Mouse (Mus musculus): Measurements from ENCODE around the gene Evi2a. TPM values are rescaled to one million over a fixed set of nuclear protein-coding genes. Genes with fewer than 3 reads are reported as not detected.

Gene Evi2a
- polyA plus RNA-seq (2012; rRNA removed), result 22.0 and 25.1 TPM in 2 replicates

DNA sequence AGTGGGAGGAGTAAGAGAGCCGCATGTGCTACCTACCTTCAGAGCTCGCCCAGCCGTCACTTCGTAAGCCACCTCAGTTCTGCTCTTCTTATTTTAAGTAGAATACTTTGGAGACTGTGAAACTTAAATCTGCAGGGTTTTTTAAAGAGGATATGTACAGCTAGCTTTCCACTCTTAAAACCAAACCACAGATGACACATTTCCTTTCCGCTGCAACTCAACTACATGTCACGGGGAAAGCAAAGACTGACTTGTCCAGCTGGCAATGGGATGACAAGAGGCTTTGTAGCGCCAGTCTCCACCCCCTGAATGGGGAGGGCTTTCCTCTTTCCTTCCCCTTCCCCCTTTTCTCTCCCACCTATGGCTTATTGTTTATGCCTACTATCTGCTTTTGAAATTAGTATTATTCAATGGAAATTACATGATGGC, at the start of gene Evi2a, which contains the start of gene Evi2:
TSS of gene Evi2a (minus strand) at position 277 of the 429 bp plus-strand sequence.
TSS of gene Evi2 (minus strand) at position 257 of the 429 bp plus-strand sequence.
- 10% methylated on average over 7 of the region's 7 CpGs for WGBS
- H3K4me1 ChIP-seq (ENCODE audit: control insufficient read depth, insufficient read depth, insufficient read length), result peaks cover 7% of the 10 kb centered on the region; the same call in 1 of the 2 replicates
- DNase-seq (ENCODE audit: low read depth in 1 of 2, low spot score in 2 of 2), result peak; percentile 51 to 77
- H3K36me3 ChIP-seq (ENCODE audit: control insufficient read depth, insufficient read depth, low read length), result no peaks in the 10 kb centered on the region
- no peaks in the 10 kb centered on the region for H3K27me3 ChIP-seq (ENCODE audit: control insufficient read depth, insufficient read depth, low read length)
- H3K4me3 ChIP-seq (ENCODE audit: extremely low read depth, insufficient read depth, insufficient read length), result peak within 1 kb of the TSS; percentile 57
- TF ChIP-seq POLR2A (IDR thresholded peaks at IDR 0.05; ENCODE audit: low read depth, low read length), result peak; percentile 37; the same call in 1 of the 2 replicates
- TF ChIP-seq CTCF (IDR thresholded peaks at IDR 0.05; ENCODE audit: extremely low read depth, insufficient read depth, insufficient read length, insufficient replicate concordance), result no peak
- H3K27ac ChIP-seq (ENCODE audit: insufficient read depth, low read length), result peak within 1 kb of the TSS; percentile 81

DNA sequence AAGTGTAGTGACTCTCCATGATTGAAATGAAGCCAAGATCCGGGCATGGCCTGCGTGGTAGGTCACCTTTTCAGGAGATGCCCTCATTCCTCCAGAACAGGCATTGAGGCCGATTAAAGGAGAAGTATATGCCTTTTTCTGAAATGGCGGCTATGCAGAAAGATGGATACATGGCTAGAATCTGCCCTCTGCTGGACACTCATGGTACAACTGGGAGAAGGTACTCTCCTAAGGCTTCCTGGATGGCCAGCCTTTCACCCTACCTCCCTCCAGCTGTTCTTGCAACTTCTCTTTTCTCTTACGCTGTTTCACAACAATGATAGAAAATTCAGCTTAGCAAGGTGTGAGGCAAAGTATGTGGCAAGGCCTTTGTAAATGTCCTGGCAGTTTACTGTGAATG, 47.3 kb upstream of the Evi2a start:
- Histone ChIP-seq H3K4me1 (ENCODE audit: control insufficient read depth, insufficient read depth, insufficient read length) (peaks cover 4% of the 10 kb centered on the region; the same call in 1 of the 2 replicates), H3K27me3 (ENCODE audit: control insufficient read depth, insufficient read depth, low read length) (no peaks in the 10 kb centered on the region), H3K36me3 (ENCODE audit: control insufficient read depth, insufficient read depth, low read length) (peaks cover 3% of the 10 kb centered on the region; the same call in 1 of the 2 replicates), H3K27ac (ENCODE audit: insufficient read depth, low read length) (no peak overlapping the region), H3K4me3 (ENCODE audit: extremely low read depth, insufficient read depth, insufficient read length) (no peak overlapping the region)
- WGBS, result 20% methylated on average over 5 of the region's 5 CpGs
- DNase-seq (ENCODE audit: low read depth in 1 of 2, low spot score in 2 of 2), result peak; percentile 63 to 84
- TF ChIP-seq POLR2A (IDR thresholded peaks at IDR 0.05; ENCODE audit: low read depth, low read length), result no peak
- peak; percentile 58; the same call in 1 of the 2 replicates for TF ChIP-seq CTCF (IDR thresholded peaks at IDR 0.05; ENCODE audit: extremely low read depth, insufficient read depth, insufficient read length, insufficient replicate concordance)

DNA sequence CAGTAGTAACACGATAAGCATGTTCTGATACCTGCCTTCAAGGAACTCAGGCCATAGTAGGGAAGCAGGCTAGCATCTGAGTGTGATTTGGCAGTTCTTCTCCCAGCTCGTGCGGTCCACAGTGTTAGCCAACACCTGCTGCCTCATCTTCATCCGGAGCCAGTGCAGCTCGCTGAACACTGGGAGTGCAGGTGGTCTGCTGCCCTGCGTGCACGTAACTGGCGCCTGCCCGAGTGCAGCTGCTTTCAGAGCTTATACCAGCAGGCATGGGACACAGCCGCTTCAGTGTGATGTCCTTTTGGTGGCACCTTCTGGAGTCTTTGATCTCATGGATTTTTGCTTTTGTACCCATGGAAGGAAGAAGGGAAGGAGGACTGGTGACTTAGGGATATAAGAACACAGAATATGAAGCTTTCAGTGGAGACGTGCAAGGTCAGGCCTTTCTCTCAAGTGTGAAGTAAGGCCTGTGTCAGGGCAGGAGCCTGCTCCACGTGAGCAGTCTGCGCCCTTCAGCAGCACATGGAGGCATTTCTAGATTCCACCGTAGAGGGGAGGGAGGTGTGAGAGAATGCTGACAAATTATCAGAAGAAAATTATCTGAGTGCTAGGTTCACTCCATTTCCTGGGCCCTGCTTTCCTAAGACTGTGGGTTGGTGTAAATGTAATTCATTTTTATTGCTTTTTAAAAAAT, 45.1 kb upstream of the Evi2a start:
- H3K27me3 ChIP-seq (ENCODE audit: control insufficient read depth, insufficient read depth, low read length), result no peaks in the 10 kb centered on the region
- DNase-seq (ENCODE audit: low read depth in 1 of 2, low spot score in 2 of 2), result no peak
- peaks cover 8% of the 10 kb centered on the region; the same call in 1 of the 2 replicates for H3K36me3 ChIP-seq (ENCODE audit: control insufficient read depth, insufficient read depth, low read length)
- no peak overlapping the region for H3K4me3 ChIP-seq (ENCODE audit: extremely low read depth, insufficient read depth, insufficient read length)
- no peak overlapping the region for H3K27ac ChIP-seq (ENCODE audit: insufficient read depth, low read length)
- WGBS, result 94% methylated on average over 14 of the region's 14 CpGs
- no peak for TF ChIP-seq POLR2A (IDR thresholded peaks at IDR 0.05; ENCODE audit: low read depth, low read length)
- no peak for TF ChIP-seq CTCF (IDR thresholded peaks at IDR 0.05; ENCODE audit: extremely low read depth, insufficient read depth, insufficient read length, insufficient replicate concordance)
- peaks cover 4% of the 10 kb centered on the region; the same call in 1 of the 2 replicates for H3K4me1 ChIP-seq (ENCODE audit: control insufficient read depth, insufficient read depth, insufficient read length)

DNA sequence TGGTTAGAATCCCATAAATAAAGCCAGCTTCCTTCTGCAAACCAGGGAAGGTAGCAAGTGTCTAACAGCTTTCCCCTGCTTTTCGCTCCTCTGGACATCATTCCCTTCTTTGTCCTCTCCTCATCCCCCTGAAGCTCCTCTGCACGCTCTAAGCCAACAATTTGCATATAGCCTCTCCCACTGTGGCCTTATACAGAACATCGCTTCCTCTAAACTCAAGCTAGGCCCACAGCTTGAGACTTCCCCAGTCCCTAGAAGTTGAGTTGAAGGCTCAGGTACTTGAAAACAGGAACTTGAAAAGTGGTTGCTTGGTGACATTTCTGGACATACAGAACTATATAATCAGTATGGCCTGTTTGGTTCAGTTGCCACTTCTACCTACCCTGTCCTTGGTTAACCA, 43.4 kb upstream of the Evi2a start:
- peak overlapping the region; percentile 25; the same call in 1 of the 2 replicates for H3K27ac ChIP-seq (ENCODE audit: insufficient read depth, low read length)
- DNase-seq (ENCODE audit: low read depth in 1 of 2, low spot score in 2 of 2), result peak; percentile 16 to 38
- 42% methylated on average over 3 of the region's 3 CpGs for WGBS
- no peaks in the 10 kb centered on the region for H3K27me3 ChIP-seq (ENCODE audit: control insufficient read depth, insufficient read depth, low read length)
- peaks cover 4% of the 10 kb centered on the region; the same call in 1 of the 2 replicates for H3K4me1 ChIP-seq (ENCODE audit: control insufficient read depth, insufficient read depth, insufficient read length)
- TF ChIP-seq POLR2A (IDR thresholded peaks at IDR 0.05; ENCODE audit: low read depth, low read length) (no peak), CTCF (IDR thresholded peaks at IDR 0.05; ENCODE audit: extremely low read depth, insufficient read depth, insufficient read length, insufficient replicate concordance) (no peak)
- H3K4me3 ChIP-seq (ENCODE audit: extremely low read depth, insufficient read depth, insufficient read length), result no peak overlapping the region
- peaks cover 10% of the 10 kb centered on the region; the same call in 1 of the 2 replicates for H3K36me3 ChIP-seq (ENCODE audit: control insufficient read depth, insufficient read depth, low read length)

DNA sequence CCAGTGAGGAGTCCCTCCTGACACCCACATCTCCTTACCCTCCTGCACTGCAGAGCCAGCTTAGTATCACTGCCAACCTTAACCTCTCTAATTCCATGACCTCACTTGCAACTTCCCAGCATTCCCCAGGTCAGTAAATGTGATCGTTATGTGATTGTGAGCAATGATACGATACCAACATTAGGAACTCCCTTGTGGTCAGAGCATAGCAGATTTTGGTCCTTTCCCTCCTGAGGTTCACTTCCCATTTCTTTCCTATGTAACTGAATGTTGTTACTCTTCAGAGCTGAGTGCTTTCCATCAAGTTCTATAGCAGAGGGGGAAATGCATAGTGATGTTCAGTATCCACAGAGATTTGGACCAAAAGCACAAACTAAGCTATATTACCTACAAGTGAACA, 39.9 kb upstream of the Evi2a start:
- no peaks in the 10 kb centered on the region for H3K27me3 ChIP-seq (ENCODE audit: control insufficient read depth, insufficient read depth, low read length)
- peaks cover 4% of the 10 kb centered on the region; the same call in 1 of the 2 replicates for H3K4me1 ChIP-seq (ENCODE audit: control insufficient read depth, insufficient read depth, insufficient read length)
- WGBS, result 72% methylated on average over 2 of the region's 2 CpGs
- DNase-seq (ENCODE audit: low read depth in 1 of 2, low spot score in 2 of 2), result no peak
- no peak for TF ChIP-seq POLR2A (IDR thresholded peaks at IDR 0.05; ENCODE audit: low read depth, low read length)
- no peak for TF ChIP-seq CTCF (IDR thresholded peaks at IDR 0.05; ENCODE audit: extremely low read depth, insufficient read depth, insufficient read length, insufficient replicate concordance)
- no peak overlapping the region for H3K4me3 ChIP-seq (ENCODE audit: extremely low read depth, insufficient read depth, insufficient read length)
- H3K36me3 ChIP-seq (ENCODE audit: control insufficient read depth, insufficient read depth, low read length), result peaks cover 23% of the 10 kb centered on the region
- H3K27ac ChIP-seq (ENCODE audit: insufficient read depth, low read length), result no peak overlapping the region

DNA sequence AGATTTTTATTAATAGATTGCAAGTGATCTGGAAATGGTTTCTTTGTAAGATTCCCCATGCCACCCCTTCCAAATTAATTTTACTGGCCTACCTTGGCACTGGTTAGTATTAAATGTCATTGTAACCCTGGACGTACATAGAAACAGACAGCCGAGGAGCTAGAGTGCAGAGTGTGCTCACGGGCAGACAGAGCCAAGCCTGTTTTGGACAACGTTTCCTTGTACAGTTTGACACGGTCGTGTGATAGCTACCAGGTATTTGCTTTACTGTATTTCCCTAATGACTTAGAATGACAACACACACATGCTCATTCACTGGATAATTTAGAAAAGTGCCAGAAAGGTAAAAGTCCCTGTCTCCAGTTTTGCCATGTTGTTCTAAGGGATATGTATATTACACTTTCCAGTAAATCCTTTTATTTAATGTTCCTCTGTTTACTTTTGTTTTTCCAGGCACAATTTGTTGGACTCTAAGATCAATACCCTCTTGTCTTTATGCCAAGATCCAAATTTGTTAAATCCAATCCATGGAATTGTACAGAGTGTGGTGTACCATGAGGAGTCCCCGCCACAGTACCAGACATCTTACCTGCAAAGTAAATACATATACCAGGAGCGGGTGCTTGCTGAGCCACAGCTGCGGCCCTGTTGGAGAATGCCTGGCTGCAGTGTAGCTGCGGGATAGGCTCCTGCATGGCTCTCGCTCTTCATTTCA, 37.9 kb upstream of the Evi2a start:
- no peak overlapping the region for H3K4me3 ChIP-seq (ENCODE audit: extremely low read depth, insufficient read depth, insufficient read length)
- no peaks in the 10 kb centered on the region for H3K4me1 ChIP-seq (ENCODE audit: control insufficient read depth, insufficient read depth, insufficient read length)
- 93% methylated on average over 11 of the region's 11 CpGs for WGBS
- no peak for DNase-seq (ENCODE audit: low read depth in 1 of 2, low spot score in 2 of 2)
- H3K27me3 ChIP-seq (ENCODE audit: control insufficient read depth, insufficient read depth, low read length), result no peaks in the 10 kb centered on the region
- H3K27ac ChIP-seq (ENCODE audit: insufficient read depth, low read length), result no peak overlapping the region
- TF ChIP-seq POLR2A (IDR thresholded peaks at IDR 0.05; ENCODE audit: low read depth, low read length) (no peak), CTCF (IDR thresholded peaks at IDR 0.05; ENCODE audit: extremely low read depth, insufficient read depth, insufficient read length, insufficient replicate concordance) (no peak)
- peaks cover 28% of the 10 kb centered on the region for H3K36me3 ChIP-seq (ENCODE audit: control insufficient read depth, insufficient read depth, low read length)
